Mouse (Mus musculus) heart, embryonic 15.5 days (tissue): ENCODE measurements around the gene Ceacam1. TPM values are rescaled to one million over a fixed set of nuclear protein-coding genes. Genes with fewer than 3 reads are reported as not detected.
"Not testable (repeated sequence)": the region's sequence is repeated elsewhere in the genome, so short reads cannot be mapped to it uniquely, and the experiment has no call there.

ENCODE experiments used
- ATAC-seq: fragments of 200-750 bp; cut with Nextera tagmentation; replicated peaks from 2 replicates; pipeline ENCODE4 v1.8.0; 2017; ENCODE audit warnings: low read depth, moderate TSS enrichment; ENCODE audit not compliant: insufficient number of reproducible peaks, insufficient read depth, low FRiP score
- H3K27ac ChIP-seq: fragments of 300-500 bp; sonication (generic); 2 replicates; pipeline ENCODE4 v1.5.1; 2015; ENCODE audit warnings: mild to moderate bottlenecking, inconsistent platforms
- H3K27me3 ChIP-seq: fragments of 300-500 bp; sonication (generic); 2 replicates; pipeline ENCODE4 v1.6.1; 2015; ENCODE audit warnings: inconsistent platforms
- H3K36me3 ChIP-seq: fragments of 300-500 bp; sonication (generic); 2 replicates; pipeline ENCODE4 v1.6.1; 2015; ENCODE audit warnings: mild to moderate bottlenecking, inconsistent platforms
- H3K4me1 ChIP-seq: fragments of 300-500 bp; sonication (generic); replicated peaks from 2 replicates; pipeline ENCODE4 v1.6.1; 2015; ENCODE audit warnings: inconsistent platforms
- H3K4me2 ChIP-seq: fragments of 300-500 bp; sonication (generic); 2 replicates; pipeline ENCODE4 v1.6.1; 2015; ENCODE audit warnings: inconsistent platforms, mild to moderate bottlenecking, moderate library complexity
- H3K4me3 ChIP-seq: fragments of 300-500 bp; sonication (generic); 2 replicates; pipeline ENCODE4 v1.5.1; 2015; ENCODE audit warnings: mild to moderate bottlenecking, inconsistent platforms
- H3K9ac ChIP-seq: fragments of 300-500 bp; sonication (generic); 2 replicates; pipeline ENCODE4 v1.6.1; 2015; ENCODE audit warnings: mild to moderate bottlenecking, inconsistent platforms
- H3K9me3 ChIP-seq: fragments of 300-500 bp; sonication (generic); replicated peaks from 2 replicates; pipeline ENCODE4 v1.6.1; 2016; ENCODE audit warnings: inconsistent platforms
- WGBS: fragments of 180-500 bp; shearing (Covaris S2); methylation state at CpG from one replicate; pipeline ENCODE4 v1.1.7; 2015; ENCODE audit warnings: mixed read lengths; 5-methylcytosine and 5-hydroxymethylcytosine counted together
- polyA plus RNA-seq: library from polyadenylated mRNA; unstranded; fragments of >200 nt; fragmentation: Nextera tagmentation; extraction: Ambion mirVana; gene quantifications from 2 replicates; pipeline ENCODE4 v1.2.1, GENCODE M21; 2015

The Ceacam1 gene
- polyA plus RNA-seq, 1 experiment from 2014 or later = 3.0 TPM

- ATAC-seq = 0 out of 2 replicates have a peak, but pooled peaks have one; percentile 22
- H3K27ac ChIP-seq, H3K4me3 ChIP-seq, H3K36me3 ChIP-seq, H3K4me2 ChIP-seq, H3K27me3 ChIP-seq, H3K9ac ChIP-seq, H3K4me1 ChIP-seq, H3K9me3 ChIP-seq: not testable (repeated sequence)
- 47% methylated on average over 2 of the region's 2 CpGs for WGBS
Observed at GRCm38 (mm10) chr7:25477752-25478093, 320 bp upstream of the Ceacam1 start.

- 79% methylated on average over 6 of the region's 6 CpGs for WGBS
- H3K4me3 ChIP-seq, H3K9ac ChIP-seq, H3K36me3 ChIP-seq, ATAC-seq, H3K4me2 ChIP-seq, H3K4me1 ChIP-seq, H3K9me3 ChIP-seq, H3K27me3 ChIP-seq, H3K27ac ChIP-seq: not testable (repeated sequence)
Observed at GRCm38 (mm10) chr7:25471821-25472220, 5.6 kb downstream of the Ceacam1 start.

GRCm38 (mm10) chr7:25465586-25465985, 11.8 kb downstream of the Ceacam1 start:
- not testable (repeated sequence) for H3K4me3 ChIP-seq, H3K27me3 ChIP-seq, H3K36me3 ChIP-seq, H3K4me1 ChIP-seq, H3K4me2 ChIP-seq, H3K27ac ChIP-seq, H3K9me3 ChIP-seq, H3K9ac ChIP-seq, ATAC-seq
- WGBS = 73% methylated on average over 3 of the region's 3 CpGs

- H3K27me3 ChIP-seq = no peaks in the 10 kb centered on the region
- ATAC-seq = no peak
- H3K36me3 ChIP-seq = no peaks in the 10 kb centered on the region
- no peak overlapping the region for H3K27ac ChIP-seq
- no peak overlapping the region for H3K9ac ChIP-seq
- H3K9me3 ChIP-seq = no peaks in the 10 kb centered on the region
- no peak overlapping the region for H3K4me3 ChIP-seq
- WGBS = 76% methylated on average over 1 of the region's 1 CpGs
- H3K4me2 ChIP-seq = no peak overlapping the region
- H3K4me1 ChIP-seq = no peaks in the 10 kb centered on the region
Observed at GRCm38 (mm10) chr7:25465010-25465409, 12.4 kb downstream of the Ceacam1 start.

GRCm38 (mm10) chr7:25462033-25462337, 15.4 kb downstream of the Ceacam1 start:
- H3K36me3 ChIP-seq, H3K4me1 ChIP-seq, H3K9ac ChIP-seq, H3K9me3 ChIP-seq, H3K4me2 ChIP-seq, H3K4me3 ChIP-seq, H3K27ac ChIP-seq, ATAC-seq, H3K27me3 ChIP-seq: not testable (repeated sequence)
- no CpG with 5 or more reads among the region's 1 CpGs for WGBS

GRCm38 (mm10) chr7:25461336-25462032, 15.9 kb downstream of the Ceacam1 start:
- H3K27me3 ChIP-seq, H3K4me2 ChIP-seq, H3K9me3 ChIP-seq, H3K9ac ChIP-seq, H3K36me3 ChIP-seq, H3K27ac ChIP-seq, H3K4me1 ChIP-seq, ATAC-seq, H3K4me3 ChIP-seq: not testable (repeated sequence)
- WGBS = 65% methylated on average over 4 of the region's 5 CpGs

- H3K4me2 ChIP-seq = no peak overlapping the region
- H3K27me3 ChIP-seq = no peaks in the 10 kb centered on the region
- H3K4me1 ChIP-seq = no peaks in the 10 kb centered on the region
- no peaks in the 10 kb centered on the region for H3K9me3 ChIP-seq
- no peak overlapping the region for H3K27ac ChIP-seq
- no peak overlapping the region for H3K9ac ChIP-seq
- H3K36me3 ChIP-seq = no peaks in the 10 kb centered on the region
- no peak for ATAC-seq
- 77% methylated on average over 3 of the region's 3 CpGs for WGBS
- no peak overlapping the region for H3K4me3 ChIP-seq
Observed at GRCm38 (mm10) chr7:25452103-25452502, 25.3 kb downstream of the Ceacam1 start.

- no peak overlapping the region for H3K27ac ChIP-seq
- no peaks in the 10 kb centered on the region for H3K9me3 ChIP-seq
- no peak overlapping the region for H3K4me2 ChIP-seq
- no peaks in the 10 kb centered on the region for H3K27me3 ChIP-seq
- no peak overlapping the region for H3K9ac ChIP-seq
- no peak for ATAC-seq
- H3K36me3 ChIP-seq = no peaks in the 10 kb centered on the region
- 35% methylated on average over 9 of the region's 9 CpGs for WGBS
- no peaks in the 10 kb centered on the region for H3K4me1 ChIP-seq
- no peak overlapping the region for H3K4me3 ChIP-seq
Observed at GRCm38 (mm10) chr7:25449913-25450890, 27.2 kb downstream of the Ceacam1 start.

- Histone ChIP-seq H3K27ac (no peak overlapping the region), H3K9me3 (no peaks in the 10 kb centered on the region), H3K4me3 (no peak overlapping the region), H3K27me3 (no peaks in the 10 kb centered on the region), H3K36me3 (no peaks in the 10 kb centered on the region), H3K9ac (no peak overlapping the region), H3K4me1 (no peaks in the 10 kb centered on the region), H3K4me2 (no peak overlapping the region)
- ATAC-seq = no peak
- WGBS = 81% methylated on average over 6 of the region's 6 CpGs
Observed at GRCm38 (mm10) chr7:25440816-25441153, 36.6 kb downstream of the Ceacam1 start.

GRCm38 (mm10) chr7:25439978-25440815, 37.2 kb downstream of the Ceacam1 start:
- no peak overlapping the region for H3K4me2 ChIP-seq
- no peaks in the 10 kb centered on the region for H3K27me3 ChIP-seq
- H3K4me1 ChIP-seq = no peaks in the 10 kb centered on the region
- H3K4me3 ChIP-seq = no peak overlapping the region
- ATAC-seq = no peak
- H3K36me3 ChIP-seq = no peaks in the 10 kb centered on the region
- no peaks in the 10 kb centered on the region for H3K9me3 ChIP-seq
- no peak overlapping the region for H3K27ac ChIP-seq
- 80% methylated on average over 9 of the region's 9 CpGs for WGBS
- no peak overlapping the region for H3K9ac ChIP-seq

- no peaks in the 10 kb centered on the region for H3K27me3 ChIP-seq
- no peaks in the 10 kb centered on the region for H3K4me1 ChIP-seq
- H3K36me3 ChIP-seq = no peaks in the 10 kb centered on the region
- no peak overlapping the region for H3K27ac ChIP-seq
- no peak overlapping the region for H3K9ac ChIP-seq
- no peak for ATAC-seq
- H3K4me2 ChIP-seq = no peak overlapping the region
- no peak overlapping the region for H3K4me3 ChIP-seq
- 67% methylated on average over 8 of the region's 8 CpGs for WGBS
- no peaks in the 10 kb centered on the region for H3K9me3 ChIP-seq
Observed at GRCm38 (mm10) chr7:25439124-25439822, 38.1 kb downstream of the Ceacam1 start.
